Mouse (Mus musculus) urinary bladder, postnatal 25 days (tissue): ENCODE measurements at regions not wholly inside any gene's neighbourhood (a gene's known extent, or its start where the extent isn't known, plus 50 kb on each side); places are given as distances from the start of the nearest gene placed in this dataset.
A peak's percentile ranks its signal among the peaks of the same experiment; 100 is the strongest.
"Not testable (repeated sequence)": the region's sequence is repeated elsewhere in the genome, so short reads cannot be mapped to it uniquely, and the experiment has no call there.

Experiments
- DNase-seq: peaks from one replicate; pipeline ENCODE4 v3.0.0; 2022; ENCODE audit warnings: low spot score

DNA sequence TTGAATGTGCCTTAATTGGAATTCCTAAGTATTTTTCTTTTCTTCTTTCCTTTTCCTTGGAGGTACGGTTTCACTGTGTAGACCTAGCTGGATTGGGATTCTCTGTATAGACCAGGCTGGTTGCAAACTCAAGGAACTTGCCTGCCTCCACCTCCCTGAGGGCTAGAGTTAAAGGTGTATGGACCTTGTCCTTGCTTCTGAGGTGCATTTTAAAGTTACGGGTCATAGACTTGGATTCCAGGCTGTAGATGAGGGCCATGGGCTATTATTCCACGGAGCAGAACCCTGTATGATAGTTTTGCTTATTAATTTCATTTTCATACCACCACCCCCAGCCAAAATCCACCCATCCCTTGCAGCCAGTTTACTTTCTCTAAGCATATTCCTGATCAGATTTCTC is 50.7 kb upstream of the Wdr26 start:
- no peak for DNase-seq

- no peak for DNase-seq
Measured at GRCm38 (mm10) chr1:181263216-181263615, 51.4 kb upstream of the Wdr26 start.

DNA sequence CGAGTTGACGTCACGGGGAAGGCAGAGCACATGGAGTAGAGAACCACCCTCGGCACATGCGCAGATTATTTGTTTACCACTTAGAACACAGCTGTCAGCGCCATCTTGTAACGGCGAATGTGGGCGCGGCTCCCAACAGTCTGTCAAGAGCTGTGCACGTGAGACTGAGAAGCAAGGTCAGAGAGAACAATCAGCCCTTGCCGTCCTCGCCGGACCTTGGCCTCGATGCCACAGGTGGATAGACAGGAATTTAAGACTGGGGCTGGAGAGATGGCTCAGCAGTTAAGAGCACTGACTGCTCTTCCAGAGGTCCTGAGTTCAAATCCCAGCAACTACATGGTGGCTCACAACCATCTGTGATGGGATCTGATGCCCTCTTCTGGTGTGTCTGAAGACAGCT is 58.7 kb upstream of the Wdr26 start:
- not testable (repeated sequence) for DNase-seq

DNA sequence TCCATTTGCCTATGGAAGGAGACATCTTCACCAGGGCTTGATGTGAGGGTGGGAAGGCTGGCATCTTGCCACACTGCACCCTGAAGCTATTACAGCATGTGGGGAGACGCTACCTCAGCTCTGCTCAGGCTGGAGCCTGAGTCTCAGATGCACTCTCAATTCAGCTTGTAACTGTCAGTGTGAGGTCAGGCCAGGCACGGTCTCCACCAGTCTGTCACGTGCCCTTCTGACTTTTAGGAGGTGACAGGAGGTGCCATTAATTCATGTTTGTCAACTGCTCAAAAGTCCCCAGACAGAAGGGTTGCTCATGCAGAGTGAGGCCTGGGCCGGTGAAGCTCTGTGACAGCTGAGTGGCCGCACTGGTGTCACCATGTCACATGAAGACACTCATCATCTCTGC is 59.4 kb upstream of the Wdr26 start:
- DNase-seq = no peak

GRCm38 (mm10) chr1:181271821-181272220 is 60.0 kb upstream of the Wdr26 start:
- DNase-seq = no peak

DNA sequence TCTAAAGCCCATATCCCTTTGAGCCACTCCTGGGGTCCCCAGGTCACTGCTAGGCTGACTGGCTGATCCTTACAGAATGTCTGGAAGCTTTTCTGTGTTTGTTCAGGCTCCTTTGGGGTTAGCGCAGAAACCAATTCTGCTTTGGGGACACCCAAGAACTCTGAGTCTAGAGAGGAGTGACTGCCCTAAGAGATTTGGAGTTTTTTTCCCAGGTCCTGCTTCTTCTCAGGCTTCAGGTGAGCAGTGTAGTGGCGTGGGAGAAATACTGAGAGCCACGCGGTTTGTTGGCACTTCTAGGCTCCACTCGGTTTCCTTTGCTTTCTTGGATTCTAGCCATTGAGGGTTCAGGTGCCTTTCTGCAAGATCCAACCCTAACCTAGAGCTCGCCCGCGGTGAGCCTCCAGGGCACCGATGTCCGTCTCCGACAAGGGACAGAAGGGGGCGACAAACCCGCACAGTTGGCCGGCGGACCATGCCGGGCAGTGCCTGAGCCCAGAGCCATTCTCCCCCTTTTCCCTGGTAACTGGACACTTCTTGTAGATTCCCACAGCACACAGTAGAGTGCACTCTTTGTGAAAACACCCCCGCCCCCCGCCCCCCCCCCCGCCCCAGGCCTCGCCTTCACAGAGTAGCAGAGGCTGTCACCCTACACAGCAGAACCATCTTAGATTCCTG is 61.0 kb upstream of the Wdr26 start:
- DNase-seq = peak; percentile 84

DNA sequence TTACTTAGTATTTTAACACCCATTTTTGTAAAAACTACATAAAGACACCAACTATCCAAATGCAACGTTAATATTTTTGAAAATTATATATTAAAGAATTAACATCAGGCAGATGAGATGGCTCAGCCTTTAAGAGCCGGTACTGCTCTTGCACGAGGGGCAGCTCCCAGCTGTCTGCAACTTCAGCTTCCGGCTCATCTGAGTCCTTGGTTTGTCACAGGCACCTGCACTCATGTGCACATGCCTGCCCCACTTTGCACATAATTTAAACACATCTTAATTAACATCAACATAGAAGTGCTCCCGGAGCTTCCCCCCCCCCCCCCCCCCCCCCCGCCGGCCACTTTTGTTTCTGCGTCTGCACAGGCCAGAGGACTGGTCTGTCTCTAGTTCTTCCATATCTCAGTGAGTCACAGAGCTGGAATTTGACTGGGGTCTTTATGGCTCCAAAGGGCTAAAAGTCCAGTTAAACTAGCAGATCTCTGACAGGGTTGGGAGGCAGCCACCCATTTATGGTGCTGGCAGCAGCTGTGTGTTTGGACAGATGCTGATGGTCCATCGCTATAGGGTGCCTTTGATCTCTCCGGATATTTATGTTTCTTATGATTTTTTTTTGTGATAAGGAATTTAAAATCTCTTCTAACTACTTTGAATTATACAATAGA is 61.9 kb upstream of the Wdr26 start:
- no peak for DNase-seq

- DNase-seq = no peak
Measured at GRCm38 (mm10) chr1:181280826-181281225, 69.0 kb upstream of the Wdr26 start.

DNA sequence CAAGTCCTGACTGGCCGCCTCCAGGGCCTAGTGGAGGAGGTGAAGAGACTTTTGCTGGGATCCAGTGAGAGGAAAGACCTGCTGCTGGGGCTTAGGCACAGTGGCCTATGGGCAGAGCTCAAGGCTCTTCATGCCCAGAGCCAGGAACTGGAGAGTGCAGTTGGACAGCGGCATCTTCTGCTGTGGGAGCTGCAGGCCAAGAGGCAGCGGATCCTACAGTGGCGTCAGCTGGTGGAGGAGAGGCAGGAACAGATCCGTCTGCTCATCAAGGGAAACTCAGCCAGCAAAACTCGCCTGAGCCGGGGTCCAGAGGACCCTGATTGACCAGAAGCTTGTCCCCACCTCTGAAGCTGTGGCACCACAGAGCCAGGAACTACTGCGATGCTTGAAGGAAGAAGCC is 69.4 kb upstream of the Cnih3 start:
- DNase-seq = not testable (repeated sequence)

DNA sequence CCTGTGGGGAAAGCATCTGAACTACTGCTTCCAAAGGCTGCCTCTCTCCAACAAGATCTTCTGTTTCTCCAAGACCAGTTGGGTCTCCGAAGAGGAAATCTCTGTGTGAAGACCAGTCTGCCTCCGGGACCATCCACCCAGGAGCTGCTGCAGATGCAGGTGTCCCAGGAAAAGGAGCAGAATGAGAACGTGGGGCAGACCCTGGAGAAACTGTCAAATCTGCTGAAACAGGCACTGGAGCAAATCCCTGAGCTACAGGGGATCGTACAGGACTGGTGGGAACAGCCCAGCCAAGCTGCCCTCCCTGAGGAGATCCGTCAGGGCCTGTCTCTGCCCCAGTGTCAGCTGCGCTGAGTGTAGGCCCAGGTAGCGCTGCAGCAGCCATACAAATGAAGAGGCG is 68.9 kb upstream of the Cnih3 start:
- not testable (repeated sequence) for DNase-seq

- no peak for DNase-seq
Measured at GRCm38 (mm10) chr1:181284301-181285197, 67.9 kb upstream of the Cnih3 start.

DNA sequence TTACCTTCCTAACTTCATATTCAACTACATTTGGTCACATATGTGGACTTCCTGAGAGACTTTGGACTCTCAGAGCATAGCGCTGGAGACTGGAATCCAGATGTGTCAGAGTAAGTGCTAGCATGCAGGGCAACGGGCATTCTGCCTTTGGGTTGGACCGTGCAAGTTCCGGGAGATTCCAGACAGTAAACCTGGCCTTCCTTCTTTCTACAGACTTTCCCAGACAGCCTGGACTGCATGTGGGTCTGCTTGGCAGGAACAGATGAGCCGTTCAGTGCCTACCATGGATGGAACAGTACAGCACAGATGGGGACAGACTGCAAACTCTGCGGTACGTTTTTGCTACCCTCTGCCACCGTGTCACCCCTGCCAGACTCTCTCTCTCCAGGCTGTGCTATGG is 66.8 kb upstream of the Cnih3 start:
- no peak for DNase-seq

GRCm38 (mm10) chr1:181286146-181286545 is 66.3 kb upstream of the Cnih3 start:
- DNase-seq = no peak

- no peak for DNase-seq
Measured at GRCm38 (mm10) chr1:181287166-181287565, 65.3 kb upstream of the Cnih3 start.

GRCm38 (mm10) chr1:181289385-181290035 is 62.9 kb upstream of the Cnih3 start:
- DNase-seq = no peak

- DNase-seq = no peak
Measured at GRCm38 (mm10) chr1:181291202-181291601, 61.2 kb upstream of the Cnih3 start.

DNA sequence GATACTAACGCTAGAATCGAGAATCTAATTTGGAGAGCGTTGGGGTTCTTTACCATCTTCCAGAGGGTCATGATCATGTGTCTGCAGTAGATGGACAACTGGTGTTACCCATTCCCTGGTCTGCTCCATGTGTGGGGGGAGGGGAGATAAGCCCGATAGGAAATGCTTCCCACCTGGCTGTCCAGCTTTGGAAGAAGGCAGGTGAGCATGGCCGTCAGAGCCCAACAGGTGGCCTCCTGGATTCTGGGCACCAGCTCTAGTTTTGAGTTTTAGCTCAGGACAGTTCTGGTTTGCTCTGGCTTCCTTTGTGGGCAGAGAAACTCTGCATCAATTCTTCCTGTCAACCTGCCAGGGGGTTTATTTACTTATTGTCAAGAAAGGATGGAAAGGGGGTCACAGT is 60.5 kb upstream of the Cnih3 start:
- DNase-seq = no peak

DNA sequence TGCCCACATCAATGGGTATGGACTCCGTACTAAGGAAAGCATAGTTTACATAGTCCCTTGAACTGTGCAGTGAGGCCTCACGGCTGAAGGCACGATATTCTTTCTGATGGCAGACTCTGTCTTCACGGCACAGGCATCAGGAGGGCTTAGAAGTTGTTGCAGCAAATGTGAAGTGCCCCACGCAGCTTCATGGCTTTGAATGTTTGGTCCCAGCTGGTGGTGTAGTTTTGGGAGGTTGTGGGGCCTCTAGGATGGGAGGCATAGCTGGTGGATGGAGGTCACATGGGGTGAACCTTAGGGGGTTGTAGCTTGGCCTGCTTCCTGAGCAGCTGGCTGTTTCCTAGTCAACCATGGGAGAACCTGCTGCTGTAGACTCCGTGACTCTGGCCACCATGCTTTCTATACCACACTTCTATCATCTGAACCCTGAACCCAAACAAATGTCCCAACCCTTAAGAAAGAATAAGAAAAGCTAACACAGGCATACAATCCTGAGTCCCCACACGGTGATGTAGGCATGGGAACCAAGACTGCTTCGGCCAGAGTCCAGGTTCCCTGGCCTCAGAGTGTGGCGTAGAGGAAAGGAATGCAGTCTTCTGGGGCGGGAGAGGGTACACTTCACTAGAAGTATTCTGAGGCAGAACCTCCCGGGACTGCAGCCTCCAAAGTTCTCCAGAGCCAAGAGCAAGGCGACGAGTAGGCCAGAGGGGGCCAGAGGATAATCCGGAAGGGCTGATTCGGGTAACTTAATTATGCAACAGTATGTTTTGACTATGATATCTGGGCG is 59.2 kb upstream of the Cnih3 start:
- no peak for DNase-seq

GRCm38 (mm10) chr1:181295651-181296050 is 56.8 kb upstream of the Cnih3 start:
- DNase-seq = no peak

DNA sequence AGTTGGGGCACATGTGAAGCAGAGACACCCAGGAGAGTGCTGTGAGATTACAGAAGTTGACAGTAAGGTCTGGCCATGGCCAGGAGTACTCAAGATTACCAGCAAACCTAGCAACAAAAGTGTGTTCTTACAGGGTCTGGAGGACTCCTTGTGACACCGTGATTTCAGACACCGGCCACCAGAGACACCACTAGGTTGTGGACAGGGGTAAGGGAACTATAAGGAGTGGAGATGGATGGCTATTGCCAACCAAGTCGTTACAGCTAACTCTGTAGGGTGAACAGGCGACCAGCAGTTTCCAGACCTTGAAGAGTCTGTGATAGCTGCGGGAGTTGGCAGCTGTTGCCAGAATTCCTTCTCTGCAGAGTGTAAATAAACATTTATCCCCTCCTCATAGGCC is 54.4 kb upstream of the Cnih3 start:
- DNase-seq = no peak

DNA sequence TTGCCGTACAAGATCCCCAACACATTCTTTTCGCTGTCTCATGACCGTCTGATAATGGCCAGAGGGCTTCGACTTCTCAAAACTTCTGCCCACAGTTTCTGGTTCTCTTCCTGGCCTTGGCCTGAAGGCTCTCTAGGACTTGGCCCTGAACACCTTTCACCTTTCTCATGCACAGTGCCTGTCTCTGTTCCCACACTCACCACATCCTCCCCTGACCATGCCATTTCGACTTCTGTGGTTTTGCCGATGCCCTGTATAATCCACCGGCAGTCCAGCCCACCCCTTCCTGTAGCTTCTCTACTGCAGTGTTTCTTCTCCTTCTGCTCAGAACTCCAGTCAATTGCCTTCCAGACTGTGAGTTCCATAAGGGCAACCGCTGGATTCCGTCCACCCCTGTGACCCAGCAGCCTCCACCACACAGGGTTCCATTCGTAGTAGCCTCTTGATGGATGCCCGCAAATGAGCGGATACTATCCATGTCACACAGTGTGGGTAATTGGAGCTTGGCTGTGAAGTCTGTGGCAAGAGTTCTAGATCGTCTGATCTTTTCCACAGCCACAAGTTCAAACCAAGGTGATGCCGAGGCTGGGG is 53.3 kb upstream of the Cnih3 start:
- DNase-seq = no peak
